Mouse (Mus musculus): ENCODE data around the gene Nxn. TPM values are rescaled to one million over a fixed set of nuclear protein-coding genes. Genes with fewer than 3 reads are reported as not detected.

The Nxn gene
- total and polyA plus RNA-seq, 3 experiments = 52.8 to 54.3 (median 53.0) TPM

- no peak overlapping the region for H3K9ac ChIP-seq (ENCODE audit: control insufficient read depth, low read depth, low read length, poor library complexity, severe bottlenecking)
- H3K27ac ChIP-seq (ENCODE audit: control insufficient read depth, low read depth, low read length) = no peak overlapping the region
- H3K27me3 ChIP-seq (ENCODE audit: control insufficient read depth in 1 of 2, insufficient read depth in 2 of 2, low read length in 2 of 2) = no peaks in the 10 kb centered on the region
- H3K9me3 ChIP-seq (replicated peaks; ENCODE audit: insufficient read depth, low read length) = no peaks in the 10 kb centered on the region
- no peak for DNase-seq (ENCODE audit: low read depth, low spot score)
- H3K4me3 ChIP-seq (ENCODE audit: control insufficient read depth in 1 of 2, insufficient read depth in 1 of 2, low read depth in 2 of 2, low read length in 2 of 2) = no peak overlapping the region
- 0 out of 2 replicates have a peak, but pooled peaks have one; percentile 29 for TF ChIP-seq USF1 (IDR thresholded peaks at IDR 0.05; ENCODE audit: low read depth, low read length)
- TF ChIP-seq UBTF (IDR thresholded peaks at IDR 0.05; ENCODE audit: borderline replicate concordance, insufficient read depth, low read depth, low read length) = no peak
- no peaks in the 10 kb centered on the region for H3K79me2 ChIP-seq (ENCODE audit: control insufficient read depth, insufficient read depth, low read length, poor library complexity)
- no peaks in the 10 kb centered on the region for H3K4me1 ChIP-seq (ENCODE audit: control insufficient read depth in 1 of 2, insufficient read depth in 2 of 2, low read length in 2 of 2)
- H3K36me3 ChIP-seq (ENCODE audit: control insufficient read depth in 1 of 2, insufficient read depth in 2 of 2, low read length in 2 of 2) = no peaks in the 10 kb centered on the region
These were observed 40.7 kb upstream of the Nxn start for GRCm38 (mm10) chr11:76439666-76440065.

GRCm38 (mm10) chr11:76436864-76437437 is 38.0 kb upstream of the Nxn start:
- Histone ChIP-seq H3K36me3 (ENCODE audit: control insufficient read depth in 1 of 2, insufficient read depth in 2 of 2, low read length in 2 of 2) (no peaks in the 10 kb centered on the region), H3K79me2 (ENCODE audit: control insufficient read depth, insufficient read depth, low read length, poor library complexity) (no peaks in the 10 kb centered on the region), H3K27me3 (ENCODE audit: control insufficient read depth in 1 of 2, insufficient read depth in 2 of 2, low read length in 2 of 2) (no peaks in the 10 kb centered on the region), H3K9ac (ENCODE audit: control insufficient read depth, low read depth, low read length, poor library complexity, severe bottlenecking) (no peak overlapping the region), H3K4me3 (ENCODE audit: control insufficient read depth in 1 of 2, insufficient read depth in 1 of 2, low read depth in 2 of 2, low read length in 2 of 2) (no peak overlapping the region), H3K27ac (ENCODE audit: control insufficient read depth, low read depth, low read length) (no peak overlapping the region), H3K4me1 (ENCODE audit: control insufficient read depth in 1 of 2, insufficient read depth in 2 of 2, low read length in 2 of 2) (no peaks in the 10 kb centered on the region), H3K9me3 (replicated peaks; ENCODE audit: insufficient read depth, low read length) (no peaks in the 10 kb centered on the region)
- TF ChIP-seq MYC (IDR thresholded peaks at IDR 0.05; ENCODE audit: low read depth, low read length) (no peak), MAX (IDR thresholded peaks at IDR 0.05; ENCODE audit: low read length) (no peak), GATA1 (IDR thresholded peaks at IDR 0.05; ENCODE audit: low read depth, low read length) (no peak), RCOR1 (IDR thresholded peaks at IDR 0.05; ENCODE audit: low read depth, low read length) (no peak), CTCF (IDR thresholded peaks at IDR 0.05 in 2 of 3, conservative IDR thresholded peaks at IDR 0.05 in 1 of 3; ENCODE audit: control insufficient read depth in 1 of 3, insufficient read depth in 1 of 3, low read depth in 2 of 3, low read length in 3 of 3, poor library complexity in 1 of 3, severe bottlenecking in 1 of 3) (no peak), TAL1 (IDR thresholded peaks at IDR 0.05; ENCODE audit: low read length) (no peak), JUND (IDR thresholded peaks at IDR 0.05; ENCODE audit: low read depth, low read length) (no peak), POLR2AphosphoS5 (IDR thresholded peaks at IDR 0.05; ENCODE audit: borderline replicate concordance, low read depth, low read length) (no peak), USF2 (IDR thresholded peaks at IDR 0.05; ENCODE audit: borderline replicate concordance in 1 of 2, insufficient read depth in 1 of 2, low read depth in 1 of 2, low read length in 2 of 2) (no peak), ZKSCAN1 (IDR thresholded peaks at IDR 0.05; ENCODE audit: low read depth, low read length) (no peak), CHD2 (IDR thresholded peaks at IDR 0.05; ENCODE audit: low read length) (no peak), HCFC1 (IDR thresholded peaks at IDR 0.05; ENCODE audit: low read depth, low read length) (no peak), SIN3A (IDR thresholded peaks at IDR 0.05; ENCODE audit: low read length) (no peak), ETS1 (IDR thresholded peaks at IDR 0.05; ENCODE audit: low read depth, low read length) (no peak), RAD21 (IDR thresholded peaks at IDR 0.05; ENCODE audit: low read depth, low read length) (no peak)
- DNase-seq (ENCODE audit: low read depth, low spot score) = no peak
